Mouse (Mus musculus) neutrophil, adult 5-6 weeks (primary cell): ENCODE measurements around the gene Aicda. TPM values are rescaled to one million over a fixed set of nuclear protein-coding genes. Genes with fewer than 3 reads are reported as not detected.

Experiments used
- ATAC-seq: fragments of 151-379, 151-347 bp; 2 replicates; pipeline ENCODE4 v1.8.0; 2017; ENCODE audit warnings: mild to moderate bottlenecking, moderate TSS enrichment; ENCODE audit not compliant: insufficient number of reproducible peaks, poor library complexity, low FRiP score, severe bottlenecking; ENCODE audit errors: extremely low read depth
- total RNA-seq: library from RNA; stranded (forward); fragments of 200-1000 nt; gene quantifications from 2 replicates; pipeline ENCODE4 v1.2.3, GENCODE M21; 2017

The Aicda gene
- total RNA-seq, 1 experiment from 2014 or later: 0.58 TPM

GRCm38 (mm10) chr6:122596608-122597007, 43.0 kb downstream of the Aicda start:
- ATAC-seq: no peak

- ATAC-seq: 0 out of 2 replicates have a peak, but pooled peaks have one; percentile 15
These were observed 44.4 kb downstream of the Aicda start for GRCm38 (mm10) chr6:122598014-122598413.

DNA sequence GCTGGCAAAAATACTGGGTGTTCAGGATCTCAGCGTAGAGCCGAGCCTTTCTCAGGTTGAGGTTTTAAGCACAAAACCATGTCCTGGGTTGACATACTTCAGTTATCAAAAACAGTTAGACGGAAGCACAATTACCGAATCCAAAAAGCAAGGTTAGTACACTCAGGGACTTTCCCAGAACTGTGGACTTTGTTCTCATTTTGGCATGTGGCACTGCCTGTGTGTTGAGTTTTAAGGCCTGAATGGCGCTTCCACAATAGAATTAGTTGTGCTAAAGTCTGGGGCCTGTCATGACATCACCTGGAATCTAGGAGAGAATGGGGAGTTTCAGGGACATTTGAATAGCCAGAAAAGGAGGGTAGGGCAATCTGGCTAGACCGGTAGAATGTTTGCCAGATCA, 44.8 kb downstream of the Aicda start:
- peak; percentile 17; the same call in 1 of the 2 replicates for ATAC-seq

DNA sequence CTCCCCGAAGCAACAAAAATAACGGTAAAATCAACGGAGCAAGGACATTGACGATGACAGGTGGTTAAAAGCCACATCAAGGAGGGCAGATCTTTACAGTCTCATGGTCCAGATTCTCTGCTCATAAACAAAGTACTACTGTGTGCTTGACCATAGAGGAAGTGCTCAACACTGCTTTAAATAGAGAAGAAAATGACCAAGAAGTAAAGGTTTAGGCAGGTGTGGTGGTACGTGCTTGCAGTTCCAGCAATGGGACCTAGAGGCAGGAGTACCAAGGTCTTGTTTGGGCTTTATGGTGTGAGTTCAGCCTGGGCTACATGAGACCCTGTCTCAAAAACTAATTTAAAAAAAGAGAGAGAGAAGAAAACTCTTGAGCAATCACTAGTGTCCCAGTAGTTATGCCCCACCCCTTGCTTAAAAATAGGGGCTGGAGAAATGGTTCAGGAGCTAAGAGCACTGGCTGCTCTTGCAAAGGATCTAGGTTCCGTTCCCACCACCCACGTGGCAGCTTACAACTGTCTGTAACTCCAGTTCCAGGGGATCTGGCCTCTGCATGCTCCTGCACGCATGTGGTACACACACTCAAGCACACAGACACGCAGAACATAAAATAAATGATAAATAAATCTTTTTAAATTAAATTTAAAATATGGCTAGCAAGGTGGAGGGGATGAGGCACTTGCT, 45.6 kb downstream of the Aicda start:
- ATAC-seq: peak; percentile 24; the same call in 1 of the 2 replicates

DNA sequence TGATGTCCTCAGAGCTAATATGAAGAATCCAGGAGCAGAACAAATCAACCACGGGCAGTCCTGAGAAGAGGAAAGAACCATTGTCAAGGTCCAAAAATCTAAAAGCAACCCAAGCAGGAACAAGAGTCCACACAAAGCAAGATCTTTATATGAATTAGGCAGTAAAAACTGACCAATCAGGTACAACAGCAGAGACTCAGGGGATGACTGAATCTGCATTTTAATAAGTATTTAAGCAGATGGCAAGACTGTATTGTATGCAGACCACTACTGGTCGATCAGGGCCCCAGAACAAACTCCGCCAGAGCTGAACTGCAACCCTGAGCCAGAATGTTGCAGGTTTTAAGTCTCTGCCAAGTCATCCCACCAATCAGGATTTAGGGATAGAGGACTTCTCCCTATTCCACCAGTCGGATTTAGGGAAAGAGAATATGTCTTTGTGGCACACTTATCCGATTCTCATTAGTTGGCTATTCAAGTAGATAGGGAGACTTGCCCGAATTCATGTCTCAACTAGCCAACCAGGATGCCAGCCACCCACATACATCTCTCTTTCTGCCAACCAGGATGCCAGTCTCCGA, 46.6 kb downstream of the Aicda start:
- ATAC-seq: no peak

- no peak for ATAC-seq
These were observed 47.4 kb downstream of the Aicda start for GRCm38 (mm10) chr6:122601031-122601430.

- no peak for ATAC-seq
These were observed 48.0 kb downstream of the Aicda start for GRCm38 (mm10) chr6:122601615-122602014.

- peak; percentile 81 for ATAC-seq
These were observed 48.8 kb downstream of the Aicda start, which contains the start of gene Apobec1 for GRCm38 (mm10) chr6:122602242-122602991. Gene Apobec1, minus strand, starts transcription at chr6:122602444.

DNA sequence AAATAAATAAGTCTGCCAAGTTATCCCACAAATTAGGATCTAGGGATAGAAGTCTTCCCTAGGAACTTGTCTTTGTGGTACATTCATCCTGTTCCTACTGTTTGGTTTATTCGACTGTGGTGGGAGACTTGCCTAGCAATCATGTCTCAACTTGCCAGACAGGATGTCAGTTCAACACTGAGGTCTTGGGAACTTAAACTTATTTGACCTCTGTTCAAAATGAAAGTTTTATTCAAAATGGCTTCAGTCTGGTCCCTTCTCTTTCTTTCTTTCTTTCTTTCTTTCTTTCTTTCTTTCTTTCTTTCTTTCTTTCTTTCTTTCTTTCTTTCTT, 49.4 kb downstream of the Aicda start:
- ATAC-seq: no peak

DNA sequence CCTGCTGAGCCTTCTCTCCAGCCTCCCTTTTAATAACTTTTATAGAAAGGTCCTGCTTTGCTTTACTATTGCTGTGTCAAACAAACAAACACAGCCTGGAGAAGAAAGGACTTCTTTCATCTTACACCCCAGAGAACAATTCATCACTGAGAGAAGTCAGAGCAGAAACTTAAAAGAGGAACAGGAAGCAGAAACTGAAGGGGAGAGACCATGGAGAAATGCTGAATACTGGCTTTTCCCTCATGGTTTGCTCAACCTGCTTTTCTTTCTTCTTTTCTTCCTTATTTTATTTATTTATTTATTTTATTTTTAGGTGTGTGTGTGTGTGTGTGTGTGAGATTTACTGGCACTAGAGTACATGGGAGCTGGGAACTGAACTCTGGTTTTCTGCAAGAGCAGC, 50.7 kb downstream of the Aicda start:
- ATAC-seq: no peak

DNA sequence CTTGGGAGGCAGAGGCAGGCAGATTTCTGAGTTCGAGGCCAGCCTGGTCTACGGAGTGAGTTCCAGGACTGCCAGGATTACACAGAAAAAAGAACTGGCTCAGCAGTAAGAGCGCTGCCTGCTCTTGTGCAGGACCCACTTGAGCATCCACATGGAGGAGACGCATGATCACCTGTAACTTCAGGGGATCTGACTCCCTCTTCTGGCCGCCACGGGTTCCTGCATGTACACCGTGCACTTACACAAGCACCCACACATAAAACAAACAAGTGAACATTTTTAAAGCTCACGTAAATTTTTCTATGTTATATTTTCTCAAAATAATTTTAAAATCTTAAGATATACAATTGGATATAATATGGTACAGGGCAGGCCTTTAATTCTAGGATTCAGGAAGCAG, 51.9 kb downstream of the Aicda start:
- peak; percentile 77 for ATAC-seq

DNA sequence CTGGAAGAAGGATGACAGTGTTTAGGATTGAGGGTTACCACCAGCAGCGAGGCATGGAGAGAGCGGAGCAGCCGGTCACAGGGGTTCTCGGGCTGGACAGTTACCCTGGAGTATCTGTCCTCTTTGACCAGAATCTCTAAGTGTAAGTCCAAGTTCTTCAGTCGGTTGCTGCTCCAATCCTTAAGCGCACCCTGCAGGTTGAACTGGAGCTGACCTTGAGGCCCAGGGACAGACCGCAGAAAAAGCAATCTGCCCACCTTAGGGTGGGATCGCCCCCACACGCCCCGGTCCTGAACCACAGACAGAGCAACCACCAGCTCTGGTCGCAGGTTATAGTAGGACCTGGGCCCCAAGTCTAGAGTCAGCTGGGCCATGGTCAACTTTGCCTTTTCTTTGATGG, 53.1 kb downstream of the Aicda start:
- ATAC-seq: no peak

GRCm38 (mm10) chr6:122607700-122608099, 54.1 kb downstream of the Aicda start:
- no peak for ATAC-seq

GRCm38 (mm10) chr6:122608434-122609376, 55.1 kb downstream of the Aicda start:
- ATAC-seq: no peak

GRCm38 (mm10) chr6:122609377-122609728, 55.8 kb downstream of the Aicda start:
- ATAC-seq: no peak

GRCm38 (mm10) chr6:122609771-122610170, 56.2 kb downstream of the Aicda start, which contains the start of gene Gdf3:
Gene Gdf3, minus strand, starts transcription at chr6:122610087.
- ATAC-seq: no peak

DNA sequence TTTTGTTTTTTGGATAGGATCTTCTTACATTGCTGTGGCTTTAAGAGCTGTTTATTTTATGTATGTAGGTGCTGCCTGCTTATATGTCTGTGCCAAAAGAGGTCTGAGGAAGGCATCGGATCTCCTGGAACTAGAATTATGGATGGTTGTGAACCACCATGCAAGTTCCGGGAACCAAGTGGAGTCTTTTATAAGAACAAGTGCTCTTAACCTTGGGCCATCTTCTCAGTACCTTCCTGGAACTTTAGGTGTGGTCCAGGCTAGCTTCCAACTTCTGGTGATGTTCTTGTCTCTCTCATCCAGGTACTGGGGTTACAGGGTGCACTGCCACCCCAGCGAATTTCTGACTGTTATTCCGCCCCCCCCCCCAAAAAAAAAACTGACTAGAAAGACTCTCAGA, 58.8 kb downstream of the Aicda start:
- no peak for ATAC-seq
